Mouse (Mus musculus) limb, embryonic 14.5 days (tissue): ENCODE data around the gene Tecpr1. TPM values are rescaled to one million over a fixed set of nuclear protein-coding genes. Genes with fewer than 3 reads are reported as not detected.

Source experiments
- ATAC-seq: fragments of 200-750 bp; cut with Nextera tagmentation; 2 replicates; pipeline ENCODE4 v1.8.0; 2017; ENCODE audit warnings: low read depth, moderate number of reproducible peaks, moderate TSS enrichment; ENCODE audit not compliant: low FRiP score
- DNase-seq: peaks from one replicate; pipeline ENCODE4 v3.0.0-alpha.2; 2015; ENCODE audit warnings: low spot score
- H3K27ac ChIP-seq: fragments of 300-500 bp; sonication (generic); replicated peaks from 2 replicates; pipeline ENCODE4 v1.5.1; 2014; ENCODE audit warnings: low read depth, mild to moderate bottlenecking, low read length, moderate library complexity, mixed read lengths
- H3K27me3 ChIP-seq: fragments of 300-500 bp; sonication (generic); 2 replicates; pipeline ENCODE4 v1.6.1; 2014; ENCODE audit warnings: low read length, mixed read lengths; ENCODE audit not compliant: control insufficient read depth, insufficient read depth
- H3K36me3 ChIP-seq: fragments of 300-500 bp; sonication (generic); 2 replicates; pipeline ENCODE4 v1.6.1; 2014; ENCODE audit warnings: mild to moderate bottlenecking, low read length, moderate library complexity, mixed read lengths; ENCODE audit not compliant: control insufficient read depth, insufficient read depth
- H3K4me1 ChIP-seq: fragments of 300-500 bp; sonication (generic); 2 replicates; pipeline ENCODE4 v1.6.1; 2014; ENCODE audit warnings: antibody characterized with exemption, low read length, mixed read lengths; ENCODE audit not compliant: control insufficient read depth, insufficient read depth
- H3K4me2 ChIP-seq: fragments of 300-500 bp; sonication (generic); replicated peaks from 2 replicates; pipeline ENCODE4 v1.6.1; 2014; ENCODE audit warnings: low read depth, mild to moderate bottlenecking, low read length, moderate library complexity; ENCODE audit not compliant: severe bottlenecking
- H3K4me3 ChIP-seq: fragments of 300-500 bp; sonication (generic); replicated peaks from 2 replicates; pipeline ENCODE4 v1.5.1; 2014; ENCODE audit warnings: low read length
- H3K9ac ChIP-seq: fragments of 300-500 bp; sonication (generic); 2 replicates; pipeline ENCODE4 v1.6.1; 2014; ENCODE audit warnings: mild to moderate bottlenecking, low read depth, low read length, moderate library complexity; ENCODE audit not compliant: severe bottlenecking
- H3K9me3 ChIP-seq: fragments of 300-500 bp; sonication (generic); 2 replicates; pipeline ENCODE4 v1.6.1; 2016; ENCODE audit warnings: low read length; ENCODE audit not compliant: control insufficient read depth
- POLR2A ChIP-seq: fragments of 200-500 bp; IDR thresholded peaks from 2 replicates; pipeline ENCODE4 v1.8.0; 2012; ENCODE audit warnings: inconsistent platforms, mild to moderate bottlenecking, moderate library complexity, borderline replicate concordance; ENCODE audit not compliant: insufficient read depth, insufficient read length; ENCODE audit errors: extremely low read depth
- WGBS: fragments of 180-500 bp; shearing (Covaris S2); extraction: QIAGEN DNeasy Blood & Tissue Kit; methylation state at CpG from one replicate; pipeline ENCODE4 v1.1.7; 2014; 5-methylcytosine and 5-hydroxymethylcytosine counted together
- polyA plus RNA-seq, 2 experiments: library from polyadenylated mRNA; depleted of rRNA in 1 of 2; stranded (reverse) in 1 of 2; unstranded in 1 of 2; fragments of >200 nt; fragmentation: Nextera tagmentation in 1 of 2; extraction: Ambion mirVana in 1 of 2; gene quantifications; 2 replicates each; pipeline versions ENCODE4 v1.2.1 to v1.2.3; 2012 to 2014

The Tecpr1 gene
- polyA plus RNA-seq, 2 experiments: 18.6 to 34.7 TPM

GRCm38 (mm10) chr5:144255632-144256540 lies 32.5 kb upstream of the Tecpr1 start:
- ATAC-seq (peak; percentile 42), DNase-seq (peak; percentile 35)
- H3K4me3 ChIP-seq: peak overlapping the region; percentile 95
- no peak for TF ChIP-seq POLR2A
- H3K27ac ChIP-seq: peak overlapping the region; percentile 90
- peak overlapping the region; percentile 75 for H3K4me2 ChIP-seq
- H3K36me3 ChIP-seq: peaks cover 17% of the 10 kb centered on the region; the same call in 1 of the 2 replicates
- no peaks in the 10 kb centered on the region for H3K9me3 ChIP-seq
- peak overlapping the region; percentile 95 for H3K9ac ChIP-seq
- under 1% methylated on average over 31 of the region's 40 CpGs for WGBS
- no peaks in the 10 kb centered on the region for H3K27me3 ChIP-seq
- peaks cover 41% of the 10 kb centered on the region for H3K4me1 ChIP-seq

GRCm38 (mm10) chr5:144254811-144255631 lies 31.6 kb upstream of the Tecpr1 start:
- H3K27me3 ChIP-seq: no peaks in the 10 kb centered on the region
- H3K27ac ChIP-seq: peak overlapping the region; percentile 90
- peaks cover 41% of the 10 kb centered on the region for H3K4me1 ChIP-seq
- no peaks in the 10 kb centered on the region for H3K9me3 ChIP-seq
- TF ChIP-seq POLR2A: 0 out of 2 replicates have a peak, but pooled peaks have one; percentile 37
- H3K4me2 ChIP-seq: peak overlapping the region; percentile 75
- WGBS: under 1% methylated on average over 28 of the region's 84 CpGs
- H3K36me3 ChIP-seq: peaks cover 10% of the 10 kb centered on the region; the same call in 1 of the 2 replicates
- H3K4me3 ChIP-seq: peak overlapping the region; percentile 95
- DNase-seq: peak; percentile 88
- peak; percentile 91 for ATAC-seq
- H3K9ac ChIP-seq: peak overlapping the region; percentile 95

GRCm38 (mm10) chr5:144254122-144254810 lies 30.9 kb upstream of the Tecpr1 start:
- no peak overlapping the region for H3K27ac ChIP-seq
- ATAC-seq (peak; percentile 9; the same call in 1 of the 2 replicates), DNase-seq (no peak)
- H3K4me2 ChIP-seq: peak overlapping the region; percentile 75
- no peaks in the 10 kb centered on the region for H3K9me3 ChIP-seq
- peak overlapping the region; percentile 95 for H3K4me3 ChIP-seq
- peaks cover 4% of the 10 kb centered on the region; the same call in 1 of the 2 replicates for H3K36me3 ChIP-seq
- H3K27me3 ChIP-seq: no peaks in the 10 kb centered on the region
- no peak for TF ChIP-seq POLR2A
- no peak overlapping the region for H3K9ac ChIP-seq
- WGBS: 53% methylated on average over 16 of the region's 16 CpGs
- peaks cover 36% of the 10 kb centered on the region for H3K4me1 ChIP-seq

GRCm38 (mm10) chr5:144253212-144253611 lies 29.8 kb upstream of the Tecpr1 start:
- Histone ChIP-seq H3K27ac (no peak overlapping the region), H3K4me3 (no peak overlapping the region), H3K9me3 (no peaks in the 10 kb centered on the region), H3K4me2 (no peak overlapping the region), H3K9ac (no peak overlapping the region), H3K4me1 (peaks cover 25% of the 10 kb centered on the region), H3K36me3 (no peaks in the 10 kb centered on the region), H3K27me3 (no peaks in the 10 kb centered on the region)
- no peak for TF ChIP-seq POLR2A
- DNase-seq: no peak
- ATAC-seq: no peak
- WGBS: 74% methylated on average over 4 of the region's 4 CpGs
